Comparison of ENCODE assay signal across 8 mouse cellular contexts in genomic region chr11:120491317-120492023, GRCm38 (mm10). TPM values are rescaled to one million over a fixed set of nuclear protein-coding genes. Genes with fewer than 3 reads are reported as not detected.
A peak's percentile ranks its signal among the peaks of the same experiment; 100 is the strongest.
DNase-seq lines count a peak whose midpoint lies in the region; ATAC-seq lines count a peak whose summit lies in the region.

TSS of gene Slc25a10 (plus strand) at chr11:120491840.

- intact Hi-C loops in gastrocnemius, postnatal 14 days (cut with DNase I; ENCODE audit: low total_unique reads) = no loop called here

- peak; percentile 81 for ATAC-seq in megakaryocyte, adult 5-6 weeks (ENCODE audit: poor library complexity, severe bottlenecking)

- peak; percentile 88 to 89 for DNase-seq in adrenal gland, adult 18-20 months (ENCODE audit: low spot score in 2 of 2)
- DNase-seq in embryo, embryonic 10.5 days (ENCODE audit: low spot score) = peak; percentile 97
- peak; percentile 89 for DNase-seq in gastrocnemius, postnatal 14 days
- DNase-seq in induced T-regulatory cell, adult 2 months (ENCODE audit: low read depth) = peak; percentile 87
- DNase-seq in left cerebral cortex, adult 8-10 months (ENCODE audit: low spot score in 2 of 2) = peak; percentile 68 to 87
- DNase-seq in right cerebral cortex, adult 2 months (ENCODE audit: low spot score in 2 of 2) = peak; percentile 86 to 87
- peak; percentile 40 for DNase-seq in urinary bladder, postnatal 10 days (ENCODE audit: low spot score)

RNA-seq across cellular contexts. Expression of gene Slc25a10, which starts in this region (rescaled TPM):
- total RNA-seq in adrenal gland, adult 18-20 months (2021) = 100 to 1,000 TPM in 1 of 2 experiments, 10 to 100 TPM in 1; 97.2 to 106 TPM
- 1 to 10 TPM; 5.1 to 7.0 TPM for total RNA-seq in gastrocnemius, postnatal 14 days (2021)
- total RNA-seq in left cerebral cortex, adult 8-10 months (2022) = 10 to 100 TPM; 21.2 to 25.8 (median 24.0) TPM
- 9.3 and 14.7 TPM in 2 replicates for total RNA-seq in megakaryocyte, adult 5-6 weeks (2015)
- total RNA-seq in megakaryocyte, adult 5-6 weeks (2017) = 12.8 and 17.2 TPM in 2 replicates

Comparison
In these comparisons a context has a peak if more than half of its experiments do, and no peak if none do; other contexts are left out.
1. Peak in every context shown above with its lines: DNase-seq and ATAC-seq.
2. DNase-seq: peak in every context shown above with its lines; median percentile 97 in embryo, embryonic 10.5 days; 89 in gastrocnemius, postnatal 14 days; 88 in adrenal gland, adult 18-20 months; 87 in induced T-regulatory cell, adult 2 months; 86 in right cerebral cortex, adult 2 months; 78 in left cerebral cortex, adult 8-10 months; 40 in urinary bladder, postnatal 10 days.